Mouse (Mus musculus) hindbrain, embryonic 13.5 days (tissue): ENCODE measurements at regions not wholly inside any gene's neighbourhood (a gene's known extent, or its start where the extent isn't known, plus 50 kb on each side); places are given as distances from the start of the nearest gene placed in this dataset.

ENCODE experiments used
- ATAC-seq: fragments of 200-750 bp; cut with Nextera tagmentation; 2 replicates; pipeline ENCODE4 v1.8.0; 2017; ENCODE audit warnings: moderate TSS enrichment; ENCODE audit not compliant: low FRiP score
- H3K27ac ChIP-seq: fragments of 300-500 bp; sonication (generic); 2 replicates; pipeline ENCODE4 v1.5.1; 2015; ENCODE audit warnings: inconsistent platforms, mild to moderate bottlenecking, moderate library complexity
- H3K27me3 ChIP-seq: fragments of 300-500 bp; sonication (generic); 2 replicates; pipeline ENCODE4 v1.6.1; 2015; ENCODE audit warnings: mild to moderate bottlenecking, inconsistent platforms
- H3K36me3 ChIP-seq: fragments of 300-500 bp; sonication (generic); 2 replicates; pipeline ENCODE4 v1.6.1; 2015; ENCODE audit warnings: mild to moderate bottlenecking, inconsistent platforms
- H3K4me1 ChIP-seq: fragments of 300-500 bp; sonication (generic); replicated peaks from 2 replicates; pipeline ENCODE4 v1.6.1; 2015; ENCODE audit warnings: inconsistent platforms
- H3K4me2 ChIP-seq: fragments of 300-500 bp; sonication (generic); 2 replicates; pipeline ENCODE4 v1.6.1; 2015; ENCODE audit warnings: inconsistent platforms, mild to moderate bottlenecking, moderate library complexity
- H3K4me3 ChIP-seq: fragments of 300-500 bp; sonication (generic); 2 replicates; pipeline ENCODE4 v1.5.1; 2015; ENCODE audit warnings: mild to moderate bottlenecking, inconsistent platforms
- H3K9ac ChIP-seq: fragments of 300-500 bp; sonication (generic); 2 replicates; pipeline ENCODE4 v1.6.1; 2015; ENCODE audit warnings: mild to moderate bottlenecking, inconsistent platforms
- H3K9me3 ChIP-seq: fragments of 300-500 bp; sonication (generic); 2 replicates; pipeline ENCODE4 v1.6.1; 2016; ENCODE audit warnings: inconsistent platforms
- WGBS: fragments of 180-500 bp; shearing (Covaris S2); methylation state at CpG from one replicate; pipeline ENCODE4 v1.1.7; 2015; 5-methylcytosine and 5-hydroxymethylcytosine counted together

DNA sequence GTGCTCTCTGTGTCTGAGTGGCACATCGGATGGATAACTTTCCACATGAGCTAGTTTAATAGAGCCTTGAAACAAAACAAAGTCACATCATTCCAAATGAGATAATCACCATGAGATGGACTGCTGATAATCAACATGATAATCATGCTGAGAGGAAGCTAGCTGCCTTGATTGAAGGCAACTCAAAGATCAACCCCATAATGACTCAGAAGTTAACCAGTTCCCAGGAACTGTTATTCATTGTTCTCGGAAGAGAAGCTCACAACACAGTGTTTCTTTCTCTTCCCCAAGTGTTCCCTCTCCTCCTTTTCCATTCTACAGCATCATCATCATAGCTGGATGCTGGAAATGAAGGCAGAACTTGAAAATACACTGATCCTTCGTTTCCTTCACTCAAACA, 674.9 kb upstream of the Adgra3 start:
- ATAC-seq, result no peak
- Histone ChIP-seq H3K36me3 (no peaks in the 10 kb centered on the region), H3K4me3 (no peak overlapping the region), H3K9me3 (no peaks in the 10 kb centered on the region), H3K4me2 (no peak overlapping the region), H3K9ac (no peak overlapping the region), H3K27me3 (no peaks in the 10 kb centered on the region), H3K27ac (no peak overlapping the region), H3K4me1 (no peaks in the 10 kb centered on the region)
- 69% methylated on average over 3 of the region's 3 CpGs for WGBS

DNA sequence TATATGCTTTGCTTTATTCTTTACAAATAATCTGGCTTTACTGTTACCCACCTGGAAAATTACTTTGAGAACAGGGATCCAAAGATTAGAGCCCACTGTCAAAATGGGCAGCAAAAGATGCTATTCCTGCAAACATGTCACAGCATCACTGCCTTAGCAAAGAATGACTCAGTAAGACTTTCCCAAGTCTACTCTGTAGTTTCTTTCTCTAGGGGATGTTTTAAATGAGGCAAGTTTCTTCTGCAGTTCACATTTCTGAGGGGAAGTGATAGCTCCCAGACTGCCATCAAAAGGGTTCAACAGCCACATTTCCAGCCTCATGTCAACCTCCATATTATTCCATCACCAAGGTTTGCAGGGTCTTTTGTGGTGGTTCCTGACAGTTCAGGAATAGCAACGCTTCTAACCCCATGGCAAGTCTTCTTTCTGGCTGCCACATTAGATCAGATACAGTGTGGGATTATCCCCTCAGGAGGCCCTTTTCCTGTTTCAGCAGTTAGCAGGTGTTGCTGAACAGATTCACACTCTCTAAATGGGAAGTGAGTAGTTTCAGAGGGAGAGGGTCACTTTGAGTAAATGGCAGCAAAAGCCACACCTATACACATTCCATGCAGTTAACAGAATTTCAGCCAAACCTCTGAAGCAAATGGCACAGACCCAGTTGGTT, 669.7 kb upstream of the Adgra3 start:
- H3K4me2 ChIP-seq, result no peak overlapping the region
- H3K36me3 ChIP-seq, result no peaks in the 10 kb centered on the region
- ATAC-seq, result no peak
- H3K9ac ChIP-seq, result no peak overlapping the region
- H3K9me3 ChIP-seq, result no peaks in the 10 kb centered on the region
- H3K27me3 ChIP-seq, result no peaks in the 10 kb centered on the region
- no peak overlapping the region for H3K27ac ChIP-seq
- WGBS, result 82% methylated on average over 1 of the region's 1 CpGs
- no peaks in the 10 kb centered on the region for H3K4me1 ChIP-seq
- no peak overlapping the region for H3K4me3 ChIP-seq

DNA sequence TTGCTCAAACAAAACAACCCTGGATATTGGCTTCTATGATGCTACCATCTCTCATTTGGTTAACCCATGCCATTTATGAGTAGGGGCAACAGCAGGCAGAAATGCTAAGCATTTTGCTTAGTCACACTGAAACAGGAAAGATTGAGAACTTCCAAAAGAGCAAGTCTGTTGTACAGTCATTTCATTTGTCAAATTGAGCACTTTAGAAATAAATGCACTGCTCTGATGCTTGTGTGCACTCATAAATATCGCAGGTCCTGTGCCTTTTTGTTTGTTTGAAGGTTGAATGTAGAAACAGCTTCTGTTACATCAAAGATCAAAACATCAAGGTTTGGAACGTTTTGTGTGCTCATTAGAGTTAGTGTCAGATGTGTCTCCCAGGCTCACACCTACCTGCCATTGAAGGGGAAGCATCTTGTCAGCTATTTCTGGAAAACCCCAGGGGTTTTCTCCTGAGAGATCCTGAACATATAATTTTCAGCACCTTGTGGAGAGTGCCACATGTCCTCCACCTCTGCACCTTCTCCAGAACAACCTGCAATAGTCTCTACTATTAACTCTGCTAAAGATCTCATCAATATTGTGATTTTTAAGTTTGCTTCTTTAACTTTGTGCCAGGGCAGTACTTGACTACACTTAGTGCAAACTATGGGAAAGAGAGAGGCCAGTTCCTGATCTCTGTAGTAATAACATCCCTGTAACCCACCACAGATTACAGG, 648.3 kb upstream of the Adgra3 start:
- no peak for ATAC-seq
- H3K9me3 ChIP-seq, result no peaks in the 10 kb centered on the region

DNA sequence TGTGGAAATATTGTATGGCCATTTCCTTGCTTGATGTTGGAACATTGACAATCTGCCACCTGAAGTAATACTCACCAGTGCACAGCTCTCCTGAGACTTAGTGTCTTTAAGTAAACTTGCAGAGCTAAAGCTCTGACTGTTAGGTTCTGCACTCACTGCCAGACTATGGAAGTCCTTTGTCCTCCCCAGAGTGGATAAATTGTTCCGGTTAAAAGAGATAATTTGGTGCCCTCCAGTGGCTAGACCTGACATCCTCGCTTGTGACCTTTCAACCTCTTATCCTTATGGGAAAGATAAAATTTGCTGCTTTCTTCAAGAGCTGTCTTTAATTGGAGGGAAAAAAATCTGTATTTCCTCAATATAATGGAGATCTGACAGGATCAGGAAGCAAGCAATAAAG, 639.3 kb upstream of the Adgra3 start:
- Histone ChIP-seq H3K27ac (no peak overlapping the region), H3K4me2 (no peak overlapping the region), H3K36me3 (no peaks in the 10 kb centered on the region), H3K9me3 (no peaks in the 10 kb centered on the region), H3K4me1 (peaks cover 9% of the 10 kb centered on the region), H3K27me3 (no peaks in the 10 kb centered on the region), H3K9ac (no peak overlapping the region), H3K4me3 (no peak overlapping the region)
- 14% methylated on average over 2 of the region's 2 CpGs for WGBS
- ATAC-seq, result no peak

More for the DNA sequence above, 648.3 kb upstream of the Adgra3 start:
- Histone ChIP-seq H3K27ac (no peak overlapping the region), H3K36me3 (no peaks in the 10 kb centered on the region), H3K4me3 (no peak overlapping the region), H3K9ac (no peak overlapping the region), H3K27me3 (no peaks in the 10 kb centered on the region), H3K4me1 (no peaks in the 10 kb centered on the region), H3K4me2 (no peak overlapping the region)
- 68% methylated on average over 2 of the region's 2 CpGs for WGBS

DNA sequence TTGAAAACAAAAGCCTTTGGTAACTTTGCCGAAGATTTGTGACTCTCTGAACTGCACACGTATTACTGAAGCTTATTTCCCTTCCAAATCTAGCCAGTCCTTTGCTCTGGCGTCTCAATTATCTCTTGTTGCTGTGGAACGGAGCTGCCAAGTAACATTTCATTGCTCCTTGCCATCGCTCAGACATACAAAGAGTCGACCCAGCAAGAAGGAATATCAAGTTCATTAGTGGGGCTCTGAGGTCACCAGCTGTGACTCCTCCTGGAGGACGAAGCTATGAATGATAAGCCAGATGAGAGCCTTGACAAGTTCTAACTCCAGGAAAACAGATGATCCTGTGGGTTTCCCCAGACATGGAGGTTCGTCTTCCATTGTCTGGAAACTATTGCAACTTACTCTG, 638.8 kb upstream of the Adgra3 start:
- peaks cover 9% of the 10 kb centered on the region for H3K4me1 ChIP-seq
- WGBS, result 18% methylated on average over 8 of the region's 8 CpGs

DNA sequence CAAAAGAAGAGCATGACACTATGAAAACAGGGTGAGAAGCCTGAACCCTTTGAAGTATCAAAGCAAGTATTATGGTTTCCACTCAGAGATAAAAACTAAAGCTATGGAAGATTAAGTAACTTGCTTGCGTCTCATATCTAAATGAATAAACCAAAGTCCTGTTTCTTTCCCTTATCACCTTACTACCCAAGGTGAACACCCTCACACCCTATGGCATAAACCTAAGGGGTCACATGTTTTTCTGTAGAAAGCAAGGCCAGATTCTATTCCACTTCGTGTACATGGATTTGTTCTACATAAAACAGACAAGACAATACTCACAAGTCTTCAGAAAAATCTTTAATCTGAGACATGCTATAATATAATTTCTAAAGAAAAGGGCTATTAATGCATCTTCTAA, 629.6 kb upstream of the Adgra3 start:
- Histone ChIP-seq H3K27me3 (no peaks in the 10 kb centered on the region), H3K36me3 (no peaks in the 10 kb centered on the region), H3K9me3 (no peaks in the 10 kb centered on the region), H3K4me3 (no peak overlapping the region), H3K4me1 (no peaks in the 10 kb centered on the region), H3K9ac (no peak overlapping the region), H3K27ac (no peak overlapping the region), H3K4me2 (no peak overlapping the region)
- WGBS, result 86% methylated on average over 2 of the region's 2 CpGs
- ATAC-seq, result no peak

More for the DNA sequence above, 638.8 kb upstream of the Adgra3 start:
- ATAC-seq, result no peak
- no peaks in the 10 kb centered on the region for H3K9me3 ChIP-seq
- H3K36me3 ChIP-seq, result no peaks in the 10 kb centered on the region
- no peaks in the 10 kb centered on the region for H3K27me3 ChIP-seq
- peak overlapping the region; percentile 17; the same call in 1 of the 2 replicates for H3K4me2 ChIP-seq
- no peak overlapping the region for H3K4me3 ChIP-seq
- no peak overlapping the region for H3K27ac ChIP-seq
- H3K9ac ChIP-seq, result no peak overlapping the region

DNA sequence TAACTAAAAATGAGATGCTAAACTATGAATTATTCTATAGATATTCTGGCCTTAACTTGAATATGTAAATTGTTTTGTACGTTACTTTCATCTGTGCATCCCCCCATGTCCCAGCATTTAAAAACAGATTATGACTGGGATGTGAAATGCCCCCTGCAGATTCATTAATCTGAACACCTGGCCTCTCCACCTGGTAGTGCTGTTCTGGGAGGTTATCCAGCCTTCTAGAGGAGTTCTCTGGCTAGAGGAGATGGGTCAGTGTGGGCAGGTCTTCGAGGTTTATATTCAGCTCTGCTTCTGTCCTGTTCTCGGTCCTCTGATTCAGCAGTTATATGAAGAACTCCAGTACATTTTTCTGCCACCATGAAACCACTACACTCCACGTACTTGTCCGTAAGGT, 625.2 kb upstream of the Adgra3 start:
- ATAC-seq, result no peak
- Histone ChIP-seq H3K27me3 (no peaks in the 10 kb centered on the region), H3K9ac (no peak overlapping the region), H3K27ac (no peak overlapping the region), H3K4me3 (no peak overlapping the region), H3K4me1 (no peaks in the 10 kb centered on the region), H3K4me2 (no peak overlapping the region), H3K36me3 (no peaks in the 10 kb centered on the region), H3K9me3 (no peaks in the 10 kb centered on the region)
- 88% methylated on average over 5 of the region's 5 CpGs for WGBS

DNA sequence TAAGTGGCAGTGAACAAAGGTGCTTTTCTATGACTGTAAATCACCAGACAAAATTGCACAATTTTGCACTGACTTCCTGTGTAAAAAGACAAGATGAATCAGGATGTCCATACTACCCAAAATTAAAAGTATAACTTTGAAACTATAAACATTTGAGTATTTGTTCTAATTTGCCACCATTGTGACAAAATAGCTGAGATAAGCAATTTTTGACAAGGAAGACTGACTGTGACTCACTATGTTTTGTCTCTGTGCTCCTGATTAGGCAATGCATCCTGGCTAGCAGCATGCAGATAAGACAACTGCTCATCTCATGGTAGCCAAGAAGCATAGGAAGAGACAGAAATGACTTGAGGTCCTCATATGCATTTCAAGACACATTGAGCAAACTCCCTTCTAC, 577.7 kb upstream of the Adgra3 start:
- H3K27ac ChIP-seq, result no peak overlapping the region
- H3K9me3 ChIP-seq, result no peaks in the 10 kb centered on the region
- H3K9ac ChIP-seq, result no peak overlapping the region
- ATAC-seq, result no peak
- H3K4me3 ChIP-seq, result no peak overlapping the region
- H3K27me3 ChIP-seq, result no peaks in the 10 kb centered on the region
- no peaks in the 10 kb centered on the region for H3K36me3 ChIP-seq
- H3K4me1 ChIP-seq, result no peaks in the 10 kb centered on the region
- H3K4me2 ChIP-seq, result no peak overlapping the region

DNA sequence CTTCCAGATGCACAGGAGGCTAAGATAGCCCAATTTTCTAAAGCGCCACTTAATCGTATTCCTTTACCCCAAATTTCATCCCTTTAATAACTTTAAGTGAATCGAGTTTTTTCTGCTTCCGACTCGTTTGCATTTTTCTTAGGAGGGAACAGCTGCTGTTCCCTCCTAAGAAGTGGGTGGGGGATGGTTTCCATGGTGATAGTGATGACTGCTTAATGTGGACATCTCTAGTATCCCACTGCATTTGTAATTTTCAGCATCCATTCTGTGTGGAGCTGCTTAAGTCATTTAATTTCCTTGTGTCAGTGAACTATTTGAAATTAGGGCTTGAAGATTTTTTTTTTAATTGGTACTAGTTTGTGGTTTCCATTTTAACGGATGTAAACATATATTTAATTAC, 567.8 kb upstream of the Adgra3 start:
- ATAC-seq, result no peak

DNA sequence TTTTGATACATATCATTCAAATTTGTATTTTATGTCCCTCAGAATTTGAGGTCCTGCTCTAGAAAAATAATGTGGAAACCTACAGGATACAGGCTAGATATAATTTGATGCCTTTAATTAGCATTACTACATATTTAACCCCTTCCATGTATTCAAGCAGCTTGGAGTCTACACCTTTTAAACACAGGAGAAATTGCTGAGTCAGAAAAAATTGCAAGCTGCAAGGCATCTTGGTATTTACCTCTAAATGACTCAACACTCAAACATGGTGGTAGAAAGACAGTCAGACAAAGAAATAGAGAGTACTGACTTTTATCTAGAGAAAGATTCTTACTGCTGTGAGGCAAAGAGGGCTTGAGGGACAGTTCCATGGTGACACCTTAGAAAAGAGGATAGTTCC, 565.4 kb upstream of the Adgra3 start:
- no peaks in the 10 kb centered on the region for H3K9me3 ChIP-seq
- H3K27me3 ChIP-seq, result no peaks in the 10 kb centered on the region
- H3K4me2 ChIP-seq, result no peak overlapping the region
- H3K4me1 ChIP-seq, result no peaks in the 10 kb centered on the region
- no peak overlapping the region for H3K27ac ChIP-seq
- no peak for ATAC-seq
- no peak overlapping the region for H3K4me3 ChIP-seq
- no peak overlapping the region for H3K9ac ChIP-seq
- H3K36me3 ChIP-seq, result no peaks in the 10 kb centered on the region

More for the DNA sequence above, 567.8 kb upstream of the Adgra3 start:
- no peaks in the 10 kb centered on the region for H3K36me3 ChIP-seq
- no peaks in the 10 kb centered on the region for H3K9me3 ChIP-seq
- no peak overlapping the region for H3K27ac ChIP-seq
- WGBS, result 75% methylated on average over 6 of the region's 6 CpGs
- no peak overlapping the region for H3K4me2 ChIP-seq
- no peaks in the 10 kb centered on the region for H3K27me3 ChIP-seq
- H3K4me3 ChIP-seq, result no peak overlapping the region
- H3K4me1 ChIP-seq, result no peaks in the 10 kb centered on the region
- no peak overlapping the region for H3K9ac ChIP-seq
